Comparison of ENCODE assay signal across 9 mouse cellular contexts in the genomic region with DNA sequence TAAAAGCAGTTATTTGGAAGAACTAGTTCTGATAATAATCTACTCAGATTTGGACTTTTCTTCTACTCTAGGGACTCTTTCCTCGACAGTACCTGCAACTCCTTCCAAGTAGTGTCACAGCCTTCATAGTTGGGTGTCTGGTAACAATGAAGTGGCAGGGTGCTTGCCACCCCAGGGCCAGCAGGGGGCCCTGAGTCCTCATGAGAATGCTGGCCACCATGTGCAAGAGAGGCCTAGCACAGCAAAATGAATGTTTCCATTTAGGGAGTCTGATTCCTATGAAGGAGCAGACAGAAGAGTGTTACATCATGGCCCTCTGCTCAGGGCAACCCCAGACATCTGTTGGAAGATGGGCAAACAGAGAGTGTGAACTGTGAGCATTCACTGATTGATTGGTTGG. TPM values are rescaled to one million over a fixed set of nuclear protein-coding genes. Genes with fewer than 3 reads are reported as not detected.
A peak's percentile ranks its signal among the peaks of the same experiment; 100 is the strongest.
DNase-seq lines count a peak whose midpoint lies in the region; ATAC-seq and TF ChIP-seq lines count a peak whose summit lies in the region.
"Had no signal": no experiment of that assay in that cellular context is flagged by ENCODE, and none has a peak within 500 bp of the region (broad histone marks: within the 10 kb centered on the region; RNA-seq: fewer than 3 reads in every experiment).

No protein-coding gene starts in this region.

- H3K9ac ChIP-seq in liver, adult 2 months (ENCODE audit: low read depth, low read length) = no peak overlapping the region
- H3K9ac ChIP-seq in liver, embryonic 11.5 days (ENCODE audit: low read depth, low read length) = no peak overlapping the region

- WGBS in liver, adult 2 months = 59% methylated on average over 1 of the region's 1 CpGs
- WGBS in liver, embryonic 11.5 days = 57% methylated on average over 1 of the region's 1 CpGs

- no peaks in the 10 kb centered on the region for H3K79me2 ChIP-seq in liver, adult 2 months (ENCODE audit: control insufficient read depth, insufficient read depth, low read length)

- ATAC-seq in liver, embryonic 11.5 days (replicated peaks; ENCODE audit: low FRiP score) = no peak
- ATAC-seq in megakaryocyte-erythroid progenitor cell, adult 5-6 weeks (replicated peaks; ENCODE audit: low FRiP score, low TSS enrichment, poor library complexity, severe bottlenecking) = peak; percentile 78

- peak; percentile 30 to 64 for DNase-seq in adrenal gland, adult (ENCODE audit: inconsistent age in 2 of 2, low spot score in 1 of 2)
- no peak for DNase-seq in adrenal gland, adult 8-10 months
- DNase-seq in liver, adult 2 months (ENCODE audit: extremely low read depth, low read depth, low spot score) = no peak
- no peak for DNase-seq in liver, embryonic 11.5 days (ENCODE audit: low spot score)
- DNase-seq in cerebellum, adult 9-10 months = no peak
- no peak for DNase-seq in cerebellum, postnatal 25 days

- H3K27ac ChIP-seq in liver, adult 2 months (replicated peaks; ENCODE audit: insufficient read depth, low read depth, low read length) = no peak overlapping the region
- H3K27ac ChIP-seq in liver, embryonic 11.5 days (ENCODE audit: low read depth, low read length) = no peak overlapping the region
- no peak overlapping the region for H3K27ac ChIP-seq in cortical plate, adult 2 months (ENCODE audit: insufficient read depth, low read length)

- H3K4me1 ChIP-seq in liver, adult 2 months (ENCODE audit: control insufficient read depth, insufficient read depth, low read length) = no peaks in the 10 kb centered on the region
- no peaks in the 10 kb centered on the region for H3K4me1 ChIP-seq in liver, embryonic 11.5 days (replicated peaks; ENCODE audit: control insufficient read depth, insufficient read depth, low read length)
- H3K4me1 ChIP-seq in cortical plate, adult 2 months (ENCODE audit: control insufficient read depth, insufficient read depth, low read length) = no peaks in the 10 kb centered on the region

- H3K36me3 ChIP-seq in liver, adult 2 months (ENCODE audit: control insufficient read depth, insufficient read depth, low read length) = no peaks in the 10 kb centered on the region
- no peaks in the 10 kb centered on the region for H3K36me3 ChIP-seq in liver, embryonic 11.5 days (ENCODE audit: control insufficient read depth, insufficient read depth, low read length)

- H3K9me3 ChIP-seq in liver, embryonic 11.5 days (ENCODE audit: control insufficient read depth, low read length) = no peaks in the 10 kb centered on the region

- TF ChIP-seq POLR2A in liver, adult 2 months (IDR thresholded peaks at IDR 0.05; ENCODE audit: extremely low read depth, insufficient read depth, low read length) = no peak
- TF ChIP-seq POLR2A in cortical plate, adult 2 months (IDR thresholded peaks at IDR 0.05; ENCODE audit: extremely low read depth, insufficient read depth, low read length) = no peak

- no peak overlapping the region for H3K4me2 ChIP-seq in liver, embryonic 11.5 days

- no peaks in the 10 kb centered on the region for H3K27me3 ChIP-seq in liver, adult 2 months (ENCODE audit: control insufficient read depth, insufficient read depth, low read length)
- no peaks in the 10 kb centered on the region for H3K27me3 ChIP-seq in liver, embryonic 11.5 days (replicated peaks; ENCODE audit: control insufficient read depth, insufficient read depth, low read length)

- peak; percentile 59 for TF ChIP-seq CTCF in liver, adult 2 months (IDR thresholded peaks at IDR 0.05; ENCODE audit: low read depth, low read length)
- TF ChIP-seq CTCF in cortical plate, adult 2 months (IDR thresholded peaks at IDR 0.05; ENCODE audit: extremely low read depth, insufficient read depth, low read length) = peak; percentile 49

- H3K4me3 ChIP-seq in liver, adult 2 months (ENCODE audit: insufficient read depth, low read depth, low read length) = no peak overlapping the region
- no peak overlapping the region for H3K4me3 ChIP-seq in liver, embryonic 11.5 days (ENCODE audit: low read depth, low read length)
- H3K4me3 ChIP-seq in cortical plate, adult 2 months (ENCODE audit: insufficient read depth, low read length) = no peak overlapping the region
- H3K4me3 ChIP-seq: myocyte had no signal

RNA-seq across cellular contexts. Expression of a gene that starts 21.3 kb away (rescaled TPM):
- total RNA-seq in adrenal gland, adult 8-10 months (2022) = not detected
- total RNA-seq in liver, adult 2 months (2014; rRNA removed) = not detected in 2 replicates
- polyA plus RNA-seq in liver, adult 2 months (2012; rRNA removed) = not detected in 2 replicates
- polyA plus RNA-seq in liver, embryonic 11.5 days (2014; fragmentation: Nextera tagmentation; extraction: Ambion mirVana) = not detected in 2 replicates
- polyA plus RNA-seq in cortical plate, adult 2 months (2012; rRNA removed) = 1.6 and 2.2 TPM in 2 replicates
- not detected in 2 replicates for total RNA-seq in megakaryocyte-erythroid progenitor cell, adult 5-6 weeks (2014; fragmentation: Nextera tagmentation)
- total RNA-seq in megakaryocyte-erythroid progenitor cell, adult 5-6 weeks (2017) = not detected in 2 replicates
- polyA plus RNA-seq: myocyte had no signal

RNA-seq across cellular contexts. Expression of a gene that starts 41.7 kb away (rescaled TPM):
- total RNA-seq in adrenal gland, adult 8-10 months (2022) = not detected
- total RNA-seq in liver, adult 2 months (2014; rRNA removed) = not detected in 2 replicates
- polyA plus RNA-seq in liver, adult 2 months (2012; rRNA removed) = not detected in 2 replicates
- 0.21 and 0.27 TPM in 2 replicates for polyA plus RNA-seq in liver, embryonic 11.5 days (2014; fragmentation: Nextera tagmentation; extraction: Ambion mirVana)
- polyA plus RNA-seq in cortical plate, adult 2 months (2012; rRNA removed) = 0.31 and 0.70 TPM in 2 replicates
- not detected in 2 replicates for total RNA-seq in megakaryocyte-erythroid progenitor cell, adult 5-6 weeks (2014; fragmentation: Nextera tagmentation)
- total RNA-seq in megakaryocyte-erythroid progenitor cell, adult 5-6 weeks (2017) = not detected in 2 replicates
- polyA plus RNA-seq: myocyte had no signal

Comparison
In these comparisons a context has a peak if more than half of its experiments do, and no peak if none do; other contexts are left out.
1. DNase-seq: peak in adrenal gland, adult (2 of 2); none in adrenal gland, adult 8-10 months (single experiment), liver, adult 2 months (single experiment), liver, embryonic 11.5 days (single experiment), cerebellum, adult 9-10 months (single experiment) and cerebellum, postnatal 25 days (0 of 2).